Mouse (Mus musculus): ENCODE results near the gene Igf2r.

Gene Igf2r

GRCm38 (mm10) chr17:12769380-12769921 is at the start of gene Igf2r:
Igf2r (minus strand) TSS chr17:12769664.
- DNase-seq (ENCODE audit: low spot score in 2 of 2), result peak; percentile 63 to 87

DNA sequence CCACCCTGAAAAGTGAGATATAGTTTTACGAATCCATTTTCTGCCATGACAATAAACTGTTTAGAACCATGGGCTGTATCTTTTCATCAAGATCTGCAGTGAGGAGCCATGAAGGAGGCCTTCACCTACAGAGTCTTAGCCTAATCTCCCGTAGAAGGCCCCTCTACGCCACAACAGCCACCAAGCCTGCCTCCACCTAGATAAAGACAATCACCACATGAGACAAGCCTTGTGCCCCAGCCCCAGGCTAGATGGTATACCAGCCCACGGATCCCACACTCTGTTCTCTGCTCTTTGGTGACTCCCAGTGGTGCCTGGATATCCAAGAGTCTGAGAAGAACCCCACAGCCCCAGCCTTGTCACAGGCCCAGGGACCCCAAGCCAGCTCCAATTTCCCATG is 46.4 kb upstream of the Igf2r start:
- no peak for DNase-seq (ENCODE audit: low spot score in 2 of 2)

DNA sequence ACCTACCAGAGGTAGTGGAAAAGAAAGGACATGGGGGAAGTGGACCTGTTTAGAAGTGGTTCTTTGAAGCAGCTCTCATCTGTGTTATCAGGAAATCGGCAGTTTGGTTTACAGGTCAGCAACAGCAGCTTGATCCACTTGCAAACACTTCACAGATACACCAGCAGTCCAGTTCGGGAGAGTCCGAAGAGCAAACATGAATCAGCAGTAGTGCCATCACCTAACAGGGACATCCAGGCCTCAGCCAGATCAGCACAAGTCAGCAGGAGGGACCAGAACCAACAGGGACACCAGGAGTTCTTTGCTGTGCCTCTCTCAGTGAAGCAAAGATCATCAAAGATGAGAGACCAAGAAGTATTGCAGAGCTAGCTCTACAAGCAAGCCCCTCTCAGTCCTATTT is 45.0 kb upstream of the Igf2r start:
- DNase-seq (ENCODE audit: low spot score in 2 of 2), result no peak

- no peak for DNase-seq (ENCODE audit: low spot score in 2 of 2)
Measured at GRCm38 (mm10) chr17:12810973-12811303, 41.5 kb upstream of the Igf2r start.

GRCm38 (mm10) chr17:12810103-12810972 is 40.9 kb upstream of the Igf2r start:
- peak; percentile 23 to 62 for DNase-seq (ENCODE audit: low spot score in 2 of 2)

DNA sequence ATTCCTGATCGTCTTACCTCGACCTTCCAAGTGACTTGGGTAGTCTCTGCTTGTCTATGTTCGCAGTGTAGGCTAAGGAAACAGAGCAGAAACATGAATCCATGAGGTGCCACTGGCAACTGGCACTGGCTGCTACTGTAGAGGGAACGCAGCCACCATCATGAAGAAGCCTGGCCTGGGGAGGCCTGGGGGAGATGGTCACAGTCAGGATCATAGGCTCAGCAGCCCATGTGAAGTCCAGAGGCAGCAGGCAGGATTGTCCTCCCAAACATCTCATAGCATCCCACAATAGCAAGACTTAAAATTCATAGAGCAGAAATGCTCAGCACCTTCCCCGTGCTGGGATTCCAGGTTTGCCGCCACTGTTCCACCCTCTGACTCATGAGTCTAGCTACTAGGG is 39.4 kb upstream of the Igf2r start:
- DNase-seq (ENCODE audit: low spot score in 2 of 2), result no peak

DNA sequence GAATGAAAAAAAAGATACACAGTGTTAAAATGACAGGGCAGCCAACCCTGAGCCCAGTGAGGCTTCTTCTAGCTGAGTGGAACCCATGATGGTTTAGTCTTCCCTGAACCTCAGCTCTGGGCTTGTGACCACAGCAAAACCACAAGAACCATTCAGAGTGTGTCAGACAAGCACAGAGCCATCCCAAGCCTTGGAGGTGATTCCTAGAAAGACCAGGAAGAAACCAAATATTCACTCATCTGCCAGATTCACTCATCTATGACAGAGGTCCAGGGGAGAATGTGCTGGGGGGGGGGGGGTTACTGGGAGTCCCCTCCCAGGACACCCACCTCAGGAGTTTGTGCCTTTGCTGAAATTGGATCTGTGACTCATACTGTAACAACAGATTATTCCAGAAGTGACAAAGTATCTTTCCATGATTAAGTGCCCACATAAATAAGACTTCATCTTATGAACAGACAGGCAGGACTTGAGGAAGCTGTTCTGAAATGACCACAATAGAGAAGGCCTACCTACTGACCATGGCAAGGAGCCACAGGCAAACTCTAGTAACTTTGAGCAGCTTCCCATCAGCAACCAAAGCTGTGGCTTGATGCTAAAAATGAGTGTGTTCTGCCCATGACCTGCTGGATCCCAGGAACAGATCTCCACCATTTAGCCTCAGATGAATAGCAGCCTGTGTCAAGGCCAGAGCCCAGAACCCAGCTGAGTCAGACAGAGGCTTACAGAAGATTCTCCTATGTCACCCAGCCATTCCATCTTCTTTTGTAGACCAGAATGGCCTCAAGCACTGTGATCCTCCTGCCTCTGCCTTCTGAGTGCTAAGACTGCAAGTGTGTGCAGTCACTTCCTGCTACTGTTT is 35.4 kb upstream of the Igf2r start:
- no peak for DNase-seq (ENCODE audit: low spot score in 2 of 2)

GRCm38 (mm10) chr17:12801861-12802540 is 32.5 kb upstream of the Igf2r start:
- DNase-seq (ENCODE audit: low spot score in 2 of 2), result no peak

DNA sequence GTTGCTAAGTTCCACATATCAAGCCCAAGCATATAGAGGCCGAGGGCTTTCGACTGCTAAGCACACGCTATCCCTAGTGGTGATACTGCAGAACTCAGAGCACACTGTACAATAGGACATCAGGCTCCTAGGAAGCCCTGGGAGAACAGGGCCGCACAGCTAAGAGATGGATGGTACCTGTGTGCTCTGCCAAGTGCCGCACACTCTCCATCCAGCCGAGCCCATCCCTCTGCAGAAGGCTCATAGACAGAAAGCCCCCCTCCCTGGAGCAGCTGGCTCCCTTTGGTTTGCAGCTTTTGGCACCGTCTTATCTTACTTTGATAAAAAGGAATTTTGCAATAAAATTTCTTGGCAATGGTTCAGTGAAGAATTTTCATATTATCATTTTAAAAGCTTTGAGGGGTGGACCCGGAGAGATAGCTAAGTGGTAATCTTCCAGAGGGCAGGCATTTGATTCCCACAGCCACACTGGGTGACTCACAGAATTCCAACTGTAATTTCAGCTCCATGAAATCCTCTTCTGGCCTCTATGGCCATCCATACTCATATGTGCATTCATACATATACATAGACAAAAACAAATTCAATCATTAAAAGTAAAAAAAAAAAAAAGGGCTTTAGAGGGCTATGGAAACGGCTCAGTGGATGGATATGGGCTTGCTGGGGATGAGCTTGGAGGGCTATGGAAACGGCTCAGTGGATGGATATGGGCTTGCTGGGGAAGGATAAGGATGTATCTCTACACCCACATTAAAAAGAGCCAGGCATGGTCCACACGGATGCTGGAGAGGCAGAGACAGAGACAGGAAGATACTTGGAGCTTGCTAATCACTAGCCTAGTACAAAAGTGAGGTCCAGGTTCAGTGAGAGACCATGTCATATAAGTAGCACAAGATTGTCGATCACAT is 30.2 kb upstream of the Igf2r start:
- no peak for DNase-seq (ENCODE audit: low spot score in 2 of 2)

DNA sequence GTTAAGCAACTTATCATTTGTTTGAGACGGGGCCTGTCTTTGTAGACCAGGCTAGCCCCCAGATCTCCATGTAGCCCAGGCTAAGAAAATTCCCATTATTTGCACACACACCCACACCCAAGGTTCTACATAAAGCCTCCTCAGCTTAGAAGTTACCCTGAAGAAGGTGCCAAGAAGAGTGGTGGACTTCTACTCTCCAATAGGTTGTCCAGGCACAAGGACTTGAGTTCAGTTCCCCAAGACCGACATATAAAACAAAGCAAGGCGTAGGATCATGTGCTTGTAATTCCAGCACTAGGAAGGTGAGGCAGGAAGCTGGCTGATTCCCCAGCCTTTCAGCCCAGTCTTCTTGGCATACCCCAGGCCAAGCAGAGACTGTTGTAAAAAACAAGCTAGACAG is 29.1 kb upstream of the Igf2r start:
- DNase-seq (ENCODE audit: low spot score in 2 of 2), result no peak

DNA sequence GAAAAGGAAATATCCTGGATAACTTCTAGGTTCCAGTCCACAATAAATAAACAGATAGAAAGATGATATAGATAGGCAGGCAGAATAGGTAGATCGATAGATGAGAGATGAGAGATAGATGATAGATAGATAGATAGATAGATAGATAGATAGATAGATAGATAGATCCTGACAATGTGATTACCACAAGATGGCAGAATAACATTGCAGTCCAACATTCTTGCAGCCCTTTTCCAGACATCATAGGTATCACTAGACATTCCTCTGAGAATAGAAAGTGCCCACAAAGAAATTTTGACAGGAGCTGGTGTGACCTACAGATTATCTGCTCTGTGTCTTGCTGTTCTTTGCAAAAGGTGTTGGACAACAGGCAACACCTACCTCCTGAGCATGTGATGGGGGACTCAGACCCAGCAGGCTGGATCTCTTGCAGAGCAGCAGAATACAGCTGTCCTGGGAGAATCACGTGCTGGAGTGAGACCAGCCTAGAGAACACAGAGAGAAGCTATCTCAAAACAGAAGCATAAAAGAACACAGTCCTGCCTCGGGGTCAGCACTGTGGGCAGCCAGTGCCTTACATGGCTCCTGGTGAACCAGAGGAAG is 28.1 kb upstream of the Igf2r start:
- no peak for DNase-seq (ENCODE audit: low spot score in 2 of 2)

- no peak for DNase-seq (ENCODE audit: low spot score in 2 of 2)
Measured at GRCm38 (mm10) chr17:12796633-12797032, 27.2 kb upstream of the Igf2r start.

DNA sequence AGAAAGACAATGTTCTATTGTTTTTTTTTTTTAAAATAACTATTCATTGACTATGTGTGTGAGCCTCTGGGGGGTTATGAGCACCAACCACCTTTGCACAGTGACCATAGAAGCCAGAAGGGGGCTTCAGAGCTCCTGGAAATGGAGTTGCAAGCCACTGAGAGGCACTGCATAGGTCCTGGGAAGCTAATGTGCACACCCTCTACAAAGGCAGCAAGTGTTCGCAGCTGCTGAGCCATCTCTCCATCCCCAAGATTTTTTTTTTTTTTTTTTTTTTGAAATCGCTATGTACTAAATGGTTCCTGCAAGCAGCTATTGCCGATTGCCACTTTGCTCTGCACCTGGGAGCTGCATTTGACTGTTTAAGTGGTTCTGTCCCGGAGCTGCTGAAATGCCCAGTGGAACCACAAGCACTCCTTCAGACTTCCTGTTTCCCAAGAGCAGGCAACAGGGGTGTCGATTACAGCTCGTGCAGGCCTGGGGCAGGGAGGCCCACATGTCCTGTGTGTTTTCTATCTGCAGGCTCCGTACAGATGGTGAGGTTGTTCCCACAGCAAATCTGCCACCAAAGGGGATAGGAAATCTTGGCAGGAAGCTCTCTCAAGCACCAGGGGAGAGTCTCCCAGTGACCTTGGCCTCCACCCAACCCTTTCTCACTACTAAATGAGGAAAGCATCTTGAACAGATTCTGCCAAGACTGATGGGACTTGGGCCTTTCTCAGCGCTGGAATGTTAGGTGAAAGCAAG is 24.4 kb upstream of the Igf2r start:
- no peak for DNase-seq (ENCODE audit: low spot score in 2 of 2)

- DNase-seq (ENCODE audit: low spot score in 2 of 2), result no peak
Measured at GRCm38 (mm10) chr17:12792422-12793206, 23.1 kb upstream of the Igf2r start.

DNA sequence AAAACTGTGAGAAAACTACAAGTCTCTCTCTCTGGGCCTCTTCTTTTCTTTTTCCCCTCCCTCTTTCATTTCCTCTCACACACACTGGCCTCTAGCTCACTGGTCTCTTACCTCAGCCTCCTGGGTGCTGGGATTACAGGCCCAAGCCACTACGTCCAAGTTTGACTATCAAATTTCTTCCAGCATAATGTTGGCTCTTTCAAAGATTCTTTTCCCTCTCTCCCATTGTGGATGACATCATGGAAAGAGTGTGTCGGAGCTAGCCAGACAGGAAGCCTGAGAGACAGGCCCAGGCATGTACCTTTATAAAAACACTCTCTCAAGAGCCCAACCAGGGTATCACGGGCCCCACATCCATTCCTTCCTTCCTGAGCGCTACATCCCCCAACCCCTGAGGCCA is 22.0 kb upstream of the Igf2r start:
- no peak for DNase-seq (ENCODE audit: low spot score in 2 of 2)

DNA sequence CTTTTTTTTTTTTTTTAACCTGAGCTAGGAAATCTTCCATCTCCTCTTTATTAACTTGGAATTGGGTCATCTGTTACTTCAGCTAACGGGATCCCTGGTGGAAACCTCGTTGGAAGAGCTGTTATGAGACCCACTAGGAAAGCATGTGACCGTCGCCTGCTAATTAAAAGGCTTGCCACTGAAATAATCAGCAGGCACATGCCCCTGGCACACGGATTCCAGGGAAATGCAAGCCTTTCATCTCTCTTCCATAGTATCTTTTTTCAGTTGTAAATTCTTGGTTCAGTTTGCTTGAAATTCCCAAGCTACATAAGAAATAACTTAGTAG is 21.6 kb upstream of the Igf2r start:
- no peak for DNase-seq (ENCODE audit: low spot score in 2 of 2)

- DNase-seq (ENCODE audit: low spot score in 2 of 2), result no peak
Measured at GRCm38 (mm10) chr17:12790353-12791078, 21.1 kb upstream of the Igf2r start.

All from spleen, postnatal 10 days (tissue).